Mouse (Mus musculus) kidney, postnatal 36 days (tissue): Measurements from ENCODE around the gene 2010003K11Rik.

Experiments
- DNase-seq, 2 experiments: peaks; one replicate each; pipeline ENCODE4 v3.0.0; 2021 to 2022; ENCODE audit warnings: mixed read lengths in 2 of 2

Gene 2010003K11Rik

DNA sequence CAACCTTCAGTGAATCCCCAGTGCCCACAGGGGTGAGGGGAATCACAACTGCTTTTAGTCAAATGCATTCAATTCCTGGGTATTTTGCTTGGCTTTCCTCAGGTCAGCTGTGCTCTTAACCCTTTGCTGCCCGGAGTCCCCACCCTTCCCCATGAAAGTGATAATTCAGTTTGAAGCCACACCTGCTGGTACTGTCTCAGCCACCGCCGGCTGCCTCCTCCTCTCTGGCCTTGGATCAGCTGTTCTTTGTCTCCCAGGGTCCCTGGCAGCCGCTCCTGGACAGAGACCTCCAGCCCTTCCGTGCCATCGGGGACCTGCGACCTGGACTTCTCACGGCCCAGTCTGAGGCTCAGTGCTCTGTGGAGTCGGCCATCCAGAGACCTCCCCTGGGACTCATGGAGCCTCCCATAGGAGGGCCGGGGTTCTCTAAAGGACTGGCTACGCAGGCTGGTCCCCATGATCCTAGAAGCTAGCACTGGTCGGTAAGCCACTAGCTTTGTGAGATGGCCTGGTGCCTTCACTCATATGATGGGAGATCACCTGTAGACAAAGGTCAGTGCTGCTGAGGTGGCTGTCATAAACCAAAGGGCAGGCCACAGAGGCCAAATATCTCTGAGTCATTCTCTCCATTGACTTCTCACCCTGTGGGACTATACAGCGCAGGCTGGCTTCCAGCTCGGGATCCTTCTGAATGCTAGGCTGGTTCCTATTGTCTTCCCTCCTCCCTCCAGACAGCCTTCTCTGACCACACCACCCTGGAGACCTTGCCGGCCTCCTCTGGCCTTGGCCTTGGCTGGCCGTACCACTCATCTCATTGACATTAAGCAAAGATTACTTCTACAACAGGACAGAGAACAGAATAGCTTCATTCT lies at the start of gene 2010003K11Rik:
TSS of gene 2010003K11Rik (minus strand) at position 522 of the 872 bp plus-strand sequence.
- DNase-seq, result peak; percentile 43 to 61

DNA sequence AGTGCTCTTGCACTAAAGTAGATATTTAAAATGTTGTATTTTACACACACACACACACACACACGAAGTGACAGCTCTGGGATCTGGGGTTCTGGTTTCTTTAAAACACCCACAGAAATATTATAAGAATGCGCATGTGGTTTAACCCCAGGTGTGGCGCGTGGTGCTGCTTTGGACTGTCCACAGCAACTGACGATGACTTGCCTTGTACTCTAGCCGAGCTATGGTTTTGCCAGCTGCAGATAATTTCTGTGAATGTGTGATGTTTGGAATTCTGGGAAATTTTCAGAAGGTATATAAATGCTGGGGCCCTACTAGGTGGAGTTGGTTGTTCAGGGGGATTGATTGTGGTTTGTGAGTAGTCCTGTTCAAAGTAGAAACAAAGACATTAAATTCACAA lies 49.4 kb upstream of the 2010003K11Rik start:
- no peak for DNase-seq

DNA sequence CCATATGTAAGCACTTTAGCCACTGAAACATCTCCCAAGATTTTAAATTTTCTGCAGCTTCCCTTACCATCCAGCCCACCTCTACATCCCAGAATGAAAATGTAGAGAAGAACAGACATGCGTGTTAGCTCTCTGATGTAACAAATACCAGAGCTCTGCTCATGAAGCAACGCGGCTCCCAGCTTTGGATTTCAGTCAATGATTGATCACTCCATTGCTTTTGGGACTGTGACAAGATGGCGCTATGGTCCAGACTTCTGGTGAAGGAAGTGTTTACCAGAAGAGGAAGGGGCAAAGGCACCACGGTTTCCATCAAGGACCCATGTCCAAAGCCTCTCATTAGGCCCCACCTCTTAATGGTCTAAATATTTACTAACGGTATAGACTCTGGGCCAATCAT lies 47.5 kb upstream of the 2010003K11Rik start:
- no peak for DNase-seq

DNA sequence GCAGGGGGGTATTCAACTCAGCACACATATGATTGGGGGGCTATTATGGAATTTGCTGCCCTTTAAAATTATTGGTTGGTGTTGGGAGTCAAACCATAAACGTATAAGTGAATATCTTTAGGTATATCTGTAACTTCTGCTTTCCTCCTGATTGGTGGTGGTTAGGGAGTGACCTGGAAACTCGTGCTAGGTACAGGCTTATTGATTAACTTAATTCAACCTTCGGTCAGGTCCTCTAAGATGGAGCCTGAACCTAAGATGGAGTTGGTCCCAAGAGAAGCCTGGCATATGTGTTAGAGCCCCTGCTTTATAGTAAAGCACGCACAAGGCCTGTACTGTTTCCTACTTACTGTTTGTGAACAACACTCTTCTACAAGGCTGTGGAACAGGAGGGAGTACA lies 46.7 kb upstream of the 2010003K11Rik start:
- no peak for DNase-seq

DNA sequence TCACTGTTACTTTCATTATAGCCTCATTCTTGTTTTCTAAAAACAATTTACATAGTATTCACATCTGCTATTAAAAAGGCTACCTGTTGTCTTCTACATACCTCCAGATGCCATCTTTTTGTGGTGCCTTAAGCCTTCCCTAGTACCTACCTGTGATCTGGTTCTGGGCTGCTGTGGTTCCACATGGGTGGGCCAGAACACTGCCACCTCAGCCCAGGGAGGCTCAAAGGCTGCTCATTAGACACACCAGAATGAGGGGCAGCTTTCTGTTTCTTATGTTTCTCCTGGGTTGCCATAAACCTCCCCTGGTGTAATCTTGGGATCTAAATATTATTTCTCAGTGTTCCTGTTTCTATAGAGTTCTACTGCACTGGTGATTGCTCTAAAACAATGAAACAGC lies 43.7 kb upstream of the 2010003K11Rik start:
- DNase-seq, result peak; percentile 56 to 59

DNA sequence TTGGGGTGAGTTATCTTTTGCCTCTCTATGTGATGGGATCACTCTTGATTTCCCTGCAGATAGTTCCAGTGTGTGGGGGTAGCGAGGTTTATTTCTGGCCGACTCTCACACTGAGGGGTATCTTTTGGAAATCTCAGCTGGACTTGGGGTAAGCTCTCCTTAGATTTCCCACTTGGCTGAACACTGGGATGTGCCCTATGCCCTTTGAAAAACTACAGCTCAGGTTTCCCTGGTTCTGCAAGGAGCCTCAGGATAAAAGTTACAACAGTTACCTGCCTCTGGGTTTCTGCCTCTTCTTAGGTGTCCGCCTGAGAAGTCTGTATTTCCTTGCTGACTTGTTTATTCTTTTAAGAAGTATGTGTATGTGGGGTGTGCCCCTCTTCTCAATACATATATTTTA lies 42.6 kb upstream of the 2010003K11Rik start:
- peak in 1 of 2 experiments; percentile 49 for DNase-seq

DNA sequence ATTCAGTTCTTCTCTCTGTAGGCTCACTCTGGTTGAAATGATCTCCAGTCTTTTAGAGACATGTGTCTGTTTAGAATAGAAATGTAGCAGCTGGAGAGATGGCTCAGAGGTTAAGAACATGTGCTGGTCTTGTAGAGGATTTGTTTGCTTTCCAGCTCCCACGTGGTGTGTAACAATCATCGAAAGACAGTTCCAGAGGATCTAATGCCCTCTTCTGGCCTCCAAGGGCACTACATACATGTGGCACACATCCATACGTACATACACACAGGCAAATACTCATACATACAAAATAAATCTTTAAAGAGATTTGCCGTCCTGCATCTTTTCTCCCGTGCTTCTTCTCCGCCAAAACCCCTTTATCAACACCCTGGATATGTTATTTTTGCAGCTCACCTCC lies 41.9 kb upstream of the 2010003K11Rik start:
- DNase-seq, result peak in 1 of 2 experiments; percentile 23

DNA sequence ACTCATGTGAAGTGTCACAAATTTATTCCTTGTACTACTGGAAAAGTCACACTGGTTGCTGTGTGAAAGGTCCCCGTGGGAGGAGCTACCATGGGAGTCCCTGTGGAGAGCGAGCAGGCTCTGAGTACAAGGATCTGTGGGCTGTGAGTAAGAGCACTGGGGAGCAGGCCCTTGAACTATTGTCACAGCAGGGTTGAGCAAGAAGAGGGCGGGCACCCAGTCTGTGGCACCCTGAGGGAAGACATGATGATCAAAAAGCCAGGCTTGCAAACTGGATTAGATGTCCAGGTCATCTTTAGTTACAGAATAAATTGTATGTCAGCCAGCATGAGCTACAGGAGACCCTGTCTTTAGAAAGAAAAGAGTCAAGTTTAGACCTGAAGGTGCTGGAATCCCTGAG lies 38.2 kb upstream of the 2010003K11Rik start:
- no peak for DNase-seq

DNA sequence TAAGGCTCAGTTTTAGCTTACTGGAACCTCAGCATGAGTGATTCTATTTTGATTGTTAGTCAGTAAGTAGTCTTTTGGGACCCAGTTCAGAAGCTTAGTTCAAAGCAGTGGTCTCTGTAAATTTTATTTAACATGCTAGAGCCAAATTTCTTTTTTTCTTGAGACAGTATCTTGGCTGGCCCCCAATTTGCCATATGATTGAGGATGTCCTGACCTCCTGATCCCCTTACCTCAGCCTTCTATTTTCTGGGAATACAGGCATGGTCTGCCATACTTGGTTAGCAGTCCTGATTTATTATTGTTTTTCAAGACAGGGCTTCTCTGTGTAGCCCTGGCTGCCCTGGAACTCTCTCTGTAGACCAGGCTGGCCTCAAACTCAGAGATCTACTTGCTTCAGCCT lies 37.5 kb upstream of the 2010003K11Rik start:
- DNase-seq, result no peak

DNA sequence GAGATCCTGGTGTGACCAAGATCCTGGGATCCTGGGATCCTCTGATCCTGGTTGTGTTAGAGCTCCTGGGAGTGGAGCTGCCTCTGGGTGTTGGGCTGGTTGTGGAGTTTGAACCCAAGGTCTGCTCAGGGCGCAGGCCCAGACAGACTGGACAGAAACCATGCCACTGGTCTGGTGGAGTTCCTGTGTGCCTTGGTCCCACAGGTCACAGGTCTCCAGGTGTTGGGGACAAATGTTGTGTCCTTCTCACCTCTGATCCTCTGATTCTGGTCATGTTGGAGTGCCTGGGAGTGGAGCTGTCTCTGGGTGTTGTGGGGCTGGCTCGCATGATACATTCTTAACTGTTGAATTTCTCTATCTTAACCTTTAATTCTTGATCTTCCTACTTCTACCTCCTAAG lies 36.3 kb upstream of the 2010003K11Rik start:
- DNase-seq, result peak in 1 of 2 experiments; percentile 30

DNA sequence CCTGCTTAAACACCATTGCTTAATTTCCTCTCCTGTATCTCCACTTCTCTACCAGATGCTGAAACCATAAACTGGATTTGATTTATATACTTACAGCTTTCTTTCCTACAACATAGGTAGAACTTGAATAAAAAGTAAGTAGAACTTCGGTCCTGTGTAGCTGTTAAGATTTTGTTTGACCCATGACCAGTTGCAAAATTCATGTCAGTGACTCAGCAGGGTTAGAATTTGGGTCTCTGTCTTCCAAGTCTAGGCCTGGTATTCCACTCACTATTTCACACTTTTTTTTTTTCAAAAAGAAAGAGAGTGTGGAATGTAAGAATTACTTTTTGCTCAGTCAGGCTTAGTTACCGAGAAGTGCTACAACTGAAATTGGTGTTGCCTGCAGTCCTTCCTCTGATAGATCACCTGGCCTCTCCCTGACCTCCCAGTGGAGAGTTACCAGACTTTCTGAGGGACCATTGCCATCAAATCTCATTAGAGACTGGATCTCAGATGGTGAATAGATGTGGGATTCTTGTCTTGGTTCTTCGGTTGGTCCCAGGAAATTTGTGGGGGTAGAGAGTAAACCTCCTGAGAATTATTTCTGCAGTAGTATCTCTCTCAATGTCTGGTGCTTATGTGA lies 23.2 kb upstream of the 2010003K11Rik start:
- DNase-seq, result no peak

DNA sequence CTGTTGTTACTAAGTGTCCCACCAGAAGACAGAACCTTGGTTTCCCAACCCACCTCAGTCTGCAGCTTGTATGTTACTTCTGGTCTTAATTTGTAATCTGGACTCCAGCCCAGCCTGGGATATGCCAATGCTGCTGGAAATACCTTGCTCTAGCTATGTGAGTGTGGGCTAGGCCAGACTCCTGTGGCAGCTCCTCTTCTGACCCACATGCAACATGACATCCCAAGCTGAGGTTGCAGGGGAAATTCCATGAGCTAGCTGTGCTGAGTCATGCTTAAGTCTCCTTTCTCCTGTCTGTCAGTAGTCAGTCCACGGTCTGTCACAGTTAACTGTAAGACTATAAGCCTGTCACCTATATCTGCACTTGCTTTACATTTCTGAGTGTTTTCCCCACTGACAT lies 19.1 kb upstream of the 2010003K11Rik start:
- no peak for DNase-seq

DNA sequence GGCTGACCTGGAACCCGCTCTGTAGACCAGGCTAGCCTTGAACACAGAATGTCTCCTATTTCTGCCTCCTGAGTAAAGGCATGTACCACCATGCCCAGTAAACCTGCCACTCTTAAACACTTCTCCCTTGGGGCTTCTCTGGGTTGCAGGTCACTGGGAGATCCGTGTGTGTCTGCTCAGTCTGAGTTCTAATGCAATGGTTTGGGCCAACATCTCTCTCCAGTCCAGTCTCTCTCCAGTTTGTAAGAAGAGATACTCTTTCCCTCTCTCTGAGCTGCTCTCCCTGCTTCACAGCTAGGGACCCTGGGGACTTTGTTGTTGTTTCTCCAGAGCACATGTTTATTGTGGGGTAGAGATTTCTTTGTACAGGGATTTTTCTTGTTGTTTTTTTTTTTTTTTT lies 17.9 kb upstream of the 2010003K11Rik start:
- no peak for DNase-seq

DNA sequence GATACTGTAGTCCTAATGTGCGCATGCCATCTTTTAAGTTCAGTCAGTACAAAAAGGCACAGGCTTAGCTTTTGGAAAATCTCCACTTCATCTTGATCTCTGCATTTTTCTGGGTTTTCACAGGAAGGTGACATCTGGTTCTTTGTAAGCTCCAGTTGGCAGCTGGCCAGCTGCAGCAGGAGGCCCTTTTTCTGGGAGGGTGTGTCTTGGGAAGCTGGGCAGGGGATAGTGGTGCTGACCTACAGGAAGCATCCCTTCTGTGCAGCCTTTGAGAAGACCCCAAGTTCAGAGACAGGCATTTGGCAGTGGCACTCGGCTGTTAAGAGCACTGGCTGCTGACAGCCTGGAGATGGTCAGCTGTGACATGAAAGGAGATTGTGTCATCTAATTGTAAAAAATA lies 17.4 kb upstream of the 2010003K11Rik start:
- peak in 1 of 2 experiments; percentile 45 for DNase-seq

DNA sequence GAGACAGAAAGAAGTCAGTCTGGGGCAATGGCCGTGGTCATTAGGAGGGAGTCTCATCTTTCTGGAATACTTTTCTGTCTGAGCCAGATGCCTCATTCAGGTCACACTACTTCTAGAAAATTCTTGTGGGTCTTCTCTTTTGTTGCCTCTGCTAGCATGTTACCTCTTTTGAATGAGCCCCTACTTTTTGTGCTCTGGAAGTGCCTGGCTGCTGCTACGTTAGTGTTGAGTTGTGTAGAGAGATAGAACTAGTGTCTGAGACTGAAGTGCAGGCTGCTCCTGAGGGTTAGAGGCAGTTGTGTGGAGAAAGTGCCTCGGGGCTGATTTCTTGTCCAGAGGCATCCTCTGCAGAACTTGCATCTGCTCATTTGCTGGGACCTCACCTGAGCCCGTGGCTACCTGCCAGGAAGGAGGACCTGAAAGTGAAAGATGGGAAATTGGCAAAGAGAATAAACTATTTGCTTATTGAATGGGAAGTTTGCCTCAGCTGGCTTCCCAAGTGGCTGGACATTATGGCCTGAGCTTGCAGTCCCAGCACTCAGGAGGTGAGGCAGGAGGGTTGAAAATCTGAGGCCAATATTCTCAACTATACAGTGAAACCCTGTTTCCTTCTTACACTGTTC lies 15.0 kb upstream of the 2010003K11Rik start:
- DNase-seq, result peak in 1 of 2 experiments; percentile 54

DNA sequence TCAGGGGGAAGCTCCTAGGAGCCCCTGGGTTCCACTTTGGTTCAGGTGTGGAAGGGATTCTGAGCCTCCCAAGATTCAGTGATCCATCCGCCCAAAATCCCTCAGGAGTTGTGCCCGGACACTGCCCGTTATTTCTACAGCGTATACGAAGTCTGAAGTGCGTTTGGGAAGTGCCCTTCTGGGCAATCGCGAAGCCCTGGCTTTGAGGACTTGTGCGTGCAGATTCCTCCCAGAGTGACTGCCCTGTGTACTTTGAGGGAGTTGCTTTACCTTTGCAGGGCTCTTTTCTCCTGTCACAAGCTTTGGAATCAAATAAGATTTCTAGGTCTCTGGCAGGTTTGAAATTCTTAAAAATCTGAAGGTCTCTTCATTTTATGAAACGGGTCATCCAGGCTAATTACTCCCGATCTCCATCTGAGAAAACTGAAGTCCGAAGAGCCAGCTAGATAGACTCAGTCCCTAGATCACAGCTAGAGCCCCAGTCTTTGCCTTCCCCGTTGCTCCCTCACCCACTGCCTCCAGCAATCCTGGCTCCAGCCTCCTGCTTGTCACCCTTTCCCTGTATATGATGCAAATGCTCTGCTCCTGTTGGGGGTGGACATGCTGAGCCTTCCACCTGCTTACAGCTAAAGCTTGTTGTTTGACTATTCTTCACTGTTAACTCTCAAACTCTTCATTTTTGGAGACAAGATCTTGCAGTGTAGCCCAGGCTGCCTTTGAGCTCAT lies 12.9 kb upstream of the 2010003K11Rik start:
- peak in 1 of 2 experiments; percentile 22 for DNase-seq

DNA sequence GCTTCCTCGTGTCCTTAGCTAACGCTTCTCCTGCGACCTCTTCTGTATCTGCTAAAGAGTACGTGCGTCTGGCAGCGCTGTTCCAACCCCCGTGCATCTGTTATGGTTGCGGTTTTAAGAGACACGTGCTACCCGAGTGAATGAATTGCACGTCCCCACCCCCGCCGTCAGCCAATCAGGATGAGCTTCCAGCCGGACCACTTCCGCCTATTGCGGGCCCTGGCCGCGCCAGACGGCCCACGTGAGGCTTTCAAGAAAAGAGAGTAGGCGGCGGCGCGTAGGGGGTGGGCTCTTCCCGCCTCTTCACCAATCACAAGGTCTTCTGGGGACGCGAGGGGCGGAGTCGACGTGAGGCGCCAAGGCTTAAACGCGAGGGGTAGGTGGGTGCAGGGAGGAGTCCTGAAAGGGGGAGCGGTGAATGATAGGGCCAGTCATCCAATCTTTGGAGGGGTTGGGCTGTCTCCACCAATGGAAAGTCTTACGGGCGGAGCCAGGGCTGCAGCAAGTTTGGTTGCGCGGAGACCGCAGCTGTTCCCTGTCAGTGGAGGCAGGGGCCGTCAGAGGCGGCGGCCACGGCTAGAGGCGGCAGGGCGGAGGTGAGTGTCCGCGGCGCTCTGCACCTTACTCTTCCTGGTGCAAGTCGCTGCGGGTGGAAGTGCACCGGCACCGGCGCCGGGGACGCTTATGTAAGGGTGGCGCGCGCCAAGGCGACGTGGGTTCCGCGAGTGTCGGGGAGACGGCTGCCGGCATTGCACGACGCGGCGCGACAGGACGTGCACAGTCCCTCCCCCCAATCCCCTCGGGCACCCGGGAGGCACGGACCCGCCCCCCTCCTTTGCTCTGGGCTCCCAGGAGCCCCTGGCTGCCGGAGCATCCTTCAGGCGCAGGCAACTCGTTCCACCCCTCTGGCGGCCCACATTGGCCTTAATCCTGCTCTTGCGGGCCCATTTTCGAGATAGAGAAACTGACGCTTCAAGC lies 11.9 kb upstream of the 2010003K11Rik start, which contains the start of gene Pcx:
TSS of gene Pcx (plus strand) at position 487 of the 978 bp plus-strand sequence.
- peak; percentile 98 to 99 for DNase-seq

DNA sequence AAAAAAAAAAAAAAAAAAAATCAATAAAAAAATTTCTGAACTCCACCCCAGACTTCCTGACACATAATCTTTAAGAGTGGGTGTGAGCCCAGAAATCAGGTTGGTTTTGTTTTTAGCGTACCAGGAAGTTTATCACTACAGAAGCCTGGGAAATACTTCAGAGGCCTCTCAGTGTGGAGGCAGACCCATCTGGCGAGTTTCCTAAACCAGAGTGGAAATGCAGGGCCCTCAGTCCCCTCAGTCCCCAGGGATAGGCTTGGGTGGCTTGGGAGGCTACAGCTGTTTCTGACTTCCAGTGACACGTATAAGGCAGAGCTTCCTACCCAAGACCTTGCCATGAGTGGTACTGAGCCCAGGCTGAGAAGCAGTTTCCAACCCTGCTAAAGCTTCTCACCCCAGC lies 9.4 kb upstream of the 2010003K11Rik start:
- DNase-seq, result no peak

DNA sequence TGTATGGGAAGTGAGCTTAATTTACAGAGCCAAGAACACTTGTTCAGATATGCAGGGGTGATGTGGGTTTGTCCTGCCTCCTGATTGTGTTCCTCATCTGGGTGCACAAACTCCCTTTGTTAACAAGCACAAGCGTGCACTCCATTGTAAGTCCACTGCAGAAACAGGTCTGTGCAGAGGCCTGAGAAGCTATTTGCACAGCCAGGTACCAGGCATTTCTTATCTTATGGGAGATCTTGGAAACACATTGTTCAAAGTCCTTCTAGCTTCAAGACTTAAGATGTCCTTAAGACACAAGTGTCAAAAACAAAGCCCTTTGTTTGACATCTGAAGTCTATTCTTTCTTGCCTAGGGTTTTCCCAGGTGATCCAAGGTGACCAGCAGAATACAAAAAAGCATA lies 6.4 kb upstream of the 2010003K11Rik start:
- no peak for DNase-seq

DNA sequence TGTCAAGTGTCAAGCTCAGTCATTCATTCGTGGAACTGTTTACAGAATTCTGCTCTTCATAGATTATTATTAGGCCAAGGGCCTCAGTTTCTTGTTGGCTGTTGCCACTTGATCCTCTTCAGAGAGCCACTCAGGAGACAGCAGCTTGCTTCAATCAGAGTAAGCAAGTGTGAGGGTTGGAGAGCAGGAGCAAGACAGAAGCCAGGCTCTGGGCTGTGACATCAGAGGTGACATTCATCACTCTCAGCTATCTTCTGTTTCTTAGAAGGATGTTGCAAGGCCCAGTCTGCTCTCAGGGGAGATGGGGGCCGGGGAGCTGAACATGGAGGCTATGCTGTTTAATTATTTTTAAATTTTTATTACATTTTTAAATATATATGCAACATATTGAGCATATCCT lies 4.3 kb upstream of the 2010003K11Rik start:
- no peak for DNase-seq

DNA sequence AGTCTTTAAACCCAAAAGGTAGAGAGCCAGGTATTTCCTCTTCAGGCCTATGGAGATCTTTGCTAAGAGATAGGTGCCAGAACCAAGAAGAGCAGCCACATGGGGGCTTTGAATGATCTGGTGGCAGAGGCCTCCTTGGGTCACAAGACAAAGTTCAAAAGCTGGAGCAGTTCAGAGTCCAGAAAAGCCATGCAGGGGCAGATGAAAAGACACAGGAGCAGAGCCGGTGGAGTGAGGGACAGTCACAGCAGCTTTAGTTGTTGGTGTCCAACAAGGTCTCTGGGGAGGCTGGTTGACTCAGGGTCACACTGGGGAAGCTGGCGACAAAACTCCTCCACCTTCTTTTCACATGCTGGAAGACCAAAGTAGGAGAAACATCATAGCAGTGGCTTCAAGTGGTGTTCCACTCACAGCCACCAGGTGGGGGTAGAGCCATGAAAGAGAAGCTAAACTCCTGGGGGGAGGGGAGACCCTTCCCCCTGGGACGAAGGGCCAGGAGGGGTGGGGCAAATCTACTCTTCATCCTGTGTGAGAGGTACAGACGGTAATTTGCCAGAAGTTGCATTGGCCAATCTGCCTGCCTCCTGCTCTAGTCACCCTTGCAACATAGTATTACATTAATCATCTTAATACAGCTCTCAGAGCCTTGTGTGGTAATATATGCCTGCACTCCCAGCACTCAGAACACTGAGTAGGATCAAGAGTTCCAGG lies 965 bp downstream of the 2010003K11Rik start:
- peak; percentile 71 to 83 for DNase-seq
